Comparison of ENCODE assay signal across 9 mouse cellular contexts in the genomic region with DNA sequence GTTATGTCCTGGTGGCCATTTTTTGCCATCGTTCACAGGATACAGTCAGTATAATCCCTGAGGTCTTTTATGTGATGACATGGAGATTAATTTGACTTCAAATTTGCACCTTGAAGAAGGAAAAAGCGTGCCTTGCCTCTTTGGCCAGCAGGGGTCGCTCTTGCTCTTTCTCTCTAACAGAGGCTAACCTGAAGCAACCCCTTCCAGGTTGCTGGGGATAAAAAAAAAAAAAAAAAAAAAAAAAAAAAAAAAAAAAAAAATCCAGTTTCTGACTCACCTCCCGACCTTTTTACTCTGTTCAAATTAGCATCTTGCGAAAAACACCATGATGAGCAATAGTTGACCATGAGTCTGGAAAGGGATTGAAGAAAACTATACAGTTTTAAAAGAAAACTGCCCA. TPM values are rescaled to one million over a fixed set of nuclear protein-coding genes. Genes with fewer than 3 reads are reported as not detected.
A peak's percentile ranks its signal among the peaks of the same experiment; 100 is the strongest.
DNase-seq lines count a peak whose midpoint lies in the region; ATAC-seq and TF ChIP-seq lines count a peak whose summit lies in the region.
"Had no signal": no experiment of that assay in that cellular context is flagged by ENCODE, and none has a peak within 500 bp of the region (broad histone marks: within the 10 kb centered on the region; RNA-seq: fewer than 3 reads in every experiment).

No protein-coding gene starts in this region.

- DNase-seq in 416B (ENCODE audit: low read depth) = peak; percentile 75
- DNase-seq in G1E (ENCODE audit: low spot score) = peak; percentile 32
- DNase-seq in cerebellum, adult 11-12 months = peak; percentile 54
- DNase-seq in frontal cortex, adult 2 months (ENCODE audit: extremely low spot score in 1 of 2, low spot score in 1 of 2) = peak; percentile 52 to 95
- DNase-seq in kidney, postnatal 10 days = peak; percentile 91
- peak; percentile 8 for DNase-seq in liver, embryonic 13.5 days
- peak; percentile 87 to 90 for DNase-seq in right cerebral cortex, adult 2 months (ENCODE audit: low spot score in 2 of 2)
- DNase-seq in urinary bladder, postnatal 25 days (ENCODE audit: low spot score) = peak; percentile 88

- no peak overlapping the region for H3K4me2 ChIP-seq in liver, embryonic 13.5 days
- H3K4me2 ChIP-seq: limb, embryonic 13.5 days had no signal

- H3K4me1 ChIP-seq in G1E (ENCODE audit: insufficient read depth, low read depth, low read length) = no peaks in the 10 kb centered on the region
- no peaks in the 10 kb centered on the region for H3K4me1 ChIP-seq in liver, embryonic 13.5 days (replicated peaks)

- H3K36me3 ChIP-seq in G1E (replicated peaks) = no peaks in the 10 kb centered on the region
- H3K36me3 ChIP-seq in liver, embryonic 13.5 days = no peaks in the 10 kb centered on the region
- H3K36me3 ChIP-seq: limb, embryonic 13.5 days had no signal

- TF ChIP-seq CTCF in G1E (IDR thresholded peaks at IDR 0.05; ENCODE audit: low read depth, low read length) = peak; percentile 56

- H3K9ac ChIP-seq in liver, embryonic 13.5 days = no peak overlapping the region
- H3K9ac ChIP-seq: limb, embryonic 13.5 days had no signal

- WGBS in liver, embryonic 13.5 days (ENCODE audit: insufficient replicate concordance) = 6% methylated on average over 5 of the region's 5 CpGs

- no peak for ATAC-seq in G1E (ENCODE audit: extremely low read depth, insufficient number of reproducible peaks, low FRiP score, poor library complexity, severe bottlenecking)
- no peak for ATAC-seq in liver, embryonic 13.5 days (ENCODE audit: low read depth)

- H3K9me3 ChIP-seq in G1E (replicated peaks) = no peaks in the 10 kb centered on the region
- H3K9me3 ChIP-seq in liver, embryonic 13.5 days (replicated peaks) = no peaks in the 10 kb centered on the region
- H3K9me3 ChIP-seq: limb, embryonic 13.5 days had no signal

- H3K27ac ChIP-seq in liver, embryonic 13.5 days = no peak overlapping the region
- H3K27ac ChIP-seq: limb, embryonic 13.5 days had no signal

- H3K4me3 ChIP-seq in G1E (ENCODE audit: low read depth, low read length) = no peak overlapping the region
- H3K4me3 ChIP-seq in liver, embryonic 13.5 days (replicated peaks) = no peak overlapping the region
- H3K4me3 ChIP-seq: limb, embryonic 13.5 days had no signal

- no peaks in the 10 kb centered on the region for H3K27me3 ChIP-seq in G1E (ENCODE audit: insufficient read depth, low read length)
- no peaks in the 10 kb centered on the region for H3K27me3 ChIP-seq in liver, embryonic 13.5 days
- H3K27me3 ChIP-seq: limb, embryonic 13.5 days had no signal

RNA-seq across cellular contexts. Expression of a gene that starts 26.9 kb away (rescaled TPM):
- total RNA-seq in G1E (2014; fragmentation: Nextera tagmentation) (not detected in 2 replicates), G1E (2017) (not detected in 2 replicates)
- polyA plus RNA-seq in G1E (2012) = not detected in 2 replicates
- 0.08 TPM in 2 replicates for polyA plus RNA-seq in frontal cortex, adult 2 months (2012; rRNA removed)
- 28.0 and 33.9 TPM in 2 replicates for polyA plus RNA-seq in liver, embryonic 13.5 days (2015; fragmentation: Nextera tagmentation; extraction: Ambion mirVana)

RNA-seq across cellular contexts. Expression of a gene that starts 28.1 kb away (rescaled TPM):
- total RNA-seq in G1E (2014; fragmentation: Nextera tagmentation) = not detected in 2 replicates
- not detected in 2 replicates for total RNA-seq in G1E (2017)
- polyA plus RNA-seq in G1E (2012) = not detected in 2 replicates
- polyA plus RNA-seq in frontal cortex, adult 2 months (2012; rRNA removed) = 0.15 TPM in 1 of 2 replicates, not detected in the other
- polyA plus RNA-seq in liver, embryonic 13.5 days (2015; fragmentation: Nextera tagmentation; extraction: Ambion mirVana) = 0.54 and 0.67 TPM in 2 replicates

RNA-seq across cellular contexts. Expression of a gene that starts 42.8 kb away (rescaled TPM):
- not detected in 2 replicates for total RNA-seq in G1E (2014; fragmentation: Nextera tagmentation)
- 0.06 TPM in 1 of 2 replicates, not detected in the other for total RNA-seq in G1E (2017)
- polyA plus RNA-seq in G1E (2012) = not detected in 2 replicates
- 6.7 and 9.7 TPM in 2 replicates for polyA plus RNA-seq in frontal cortex, adult 2 months (2012; rRNA removed)
- polyA plus RNA-seq in liver, embryonic 13.5 days (2015; fragmentation: Nextera tagmentation; extraction: Ambion mirVana) = not detected in 2 replicates
- polyA plus RNA-seq: limb, embryonic 13.5 days had no signal

RNA-seq across cellular contexts. Expression of a gene that starts 56.3 kb away (rescaled TPM):
- not detected in 2 replicates for total RNA-seq in G1E (2014; fragmentation: Nextera tagmentation)
- total RNA-seq in G1E (2017) = 0.05 TPM in 1 of 2 replicates, not detected in the other
- not detected in 2 replicates for polyA plus RNA-seq in G1E (2012)
- polyA plus RNA-seq in frontal cortex, adult 2 months (2012; rRNA removed) = not detected in 2 replicates
- polyA plus RNA-seq in liver, embryonic 13.5 days (2015; fragmentation: Nextera tagmentation; extraction: Ambion mirVana) = not detected in 2 replicates
- polyA plus RNA-seq: limb, embryonic 13.5 days had no signal

Comparison
In these comparisons a context has a peak if more than half of its experiments do, and no peak if none do; other contexts are left out.
1. DNase-seq: peak in every context shown above with its lines; median percentile 91 in kidney, postnatal 10 days; 88 in right cerebral cortex, adult 2 months; 88 in urinary bladder, postnatal 25 days; 75 in 416B; 74 in frontal cortex, adult 2 months; 54 in cerebellum, adult 11-12 months; 32 in G1E; 8 in liver, embryonic 13.5 days.
2. RNA of a gene that starts 26.9 kb away (polyA plus RNA-seq): 28.0 to 33.9 TPM in liver, embryonic 13.5 days; 0.08 TPM in frontal cortex, adult 2 months and not detected in G1E; every median in the first group is over 10 times any median in the second.